ENCODE assay signal across 10 mouse cellular contexts in genomic region chr8:80857128-80857527, GRCm38 (mm10). TPM values are rescaled to one million over a fixed set of nuclear protein-coding genes. Genes with fewer than 3 reads are reported as not detected.
DNase-seq lines count a peak whose midpoint lies in the region; ATAC-seq and TF ChIP-seq lines count a peak whose summit lies in the region.
"Had no signal": no experiment of that assay in that cellular context is flagged by ENCODE, and none has a peak within 500 bp of the region (broad histone marks: within the 10 kb centered on the region; RNA-seq: fewer than 3 reads in every experiment).

No protein-coding gene starts in this region.

- no peak for TF ChIP-seq CTCF in lung, embryonic 14.5 days (IDR thresholded peaks at IDR 0.05; ENCODE audit: low read depth)

- H3K27ac ChIP-seq in embryonic facial prominence, embryonic 14.5 days (replicated peaks; ENCODE audit: low read depth, low read length), result peak overlapping the region; percentile 52
- no peak overlapping the region for H3K27ac ChIP-seq in embryonic facial prominence, embryonic 10.5 days (replicated peaks)
- H3K27ac ChIP-seq in heart, embryonic 15.5 days, result peak overlapping the region; percentile 72
- no peak overlapping the region for H3K27ac ChIP-seq in heart, embryonic 11.5 days (ENCODE audit: low read depth, low read length)
- H3K27ac ChIP-seq in lung, embryonic 14.5 days (ENCODE audit: low read depth), result peak overlapping the region; percentile 48; the same call in 1 of the 2 replicates
- H3K27ac ChIP-seq in limb, embryonic 15.5 days, result peak overlapping the region; percentile 22; the same call in 1 of the 2 replicates
- H3K27ac ChIP-seq: midbrain, embryonic 10.5 days had no signal

- no peak overlapping the region for H3K4me3 ChIP-seq in embryonic facial prominence, embryonic 14.5 days (ENCODE audit: low read depth, low read length)
- H3K4me3 ChIP-seq in embryonic facial prominence, embryonic 10.5 days, result no peak overlapping the region
- no peak overlapping the region for H3K4me3 ChIP-seq in heart, embryonic 15.5 days
- no peak overlapping the region for H3K4me3 ChIP-seq in heart, embryonic 11.5 days (ENCODE audit: low read depth, low read length)
- H3K4me3 ChIP-seq in lung, embryonic 14.5 days (ENCODE audit: low read depth, low read length), result no peak overlapping the region
- H3K4me3 ChIP-seq in limb, embryonic 15.5 days, result no peak overlapping the region
- H3K4me3 ChIP-seq: midbrain, embryonic 10.5 days had no signal

- H3K36me3 ChIP-seq in embryonic facial prominence, embryonic 14.5 days (ENCODE audit: control insufficient read depth, insufficient read depth, low read length), result no peaks in the 10 kb centered on the region
- H3K36me3 ChIP-seq in embryonic facial prominence, embryonic 10.5 days (replicated peaks), result peaks cover 18% of the 10 kb centered on the region
- no peaks in the 10 kb centered on the region for H3K36me3 ChIP-seq in heart, embryonic 15.5 days
- peaks cover 3% of the 10 kb centered on the region; the same call in 1 of the 2 replicates for H3K36me3 ChIP-seq in heart, embryonic 11.5 days (ENCODE audit: control insufficient read depth, insufficient read depth, low read length)
- H3K36me3 ChIP-seq in lung, embryonic 14.5 days (ENCODE audit: insufficient read depth), result 0 out of 2 replicates have a peak, but pooled peaks cover 3% of the 10 kb centered on the region
- no peaks in the 10 kb centered on the region; the same call in 1 of the 2 replicates for H3K36me3 ChIP-seq in limb, embryonic 15.5 days
- H3K36me3 ChIP-seq: midbrain, embryonic 10.5 days had no signal

- ATAC-seq in embryonic facial prominence, embryonic 14.5 days (ENCODE audit: low read depth), result no peak
- no peak for ATAC-seq in heart, embryonic 15.5 days (replicated peaks; ENCODE audit: insufficient number of reproducible peaks, insufficient read depth, low FRiP score, low read depth)
- no peak for ATAC-seq in heart, embryonic 11.5 days (replicated peaks; ENCODE audit: insufficient number of reproducible peaks, low FRiP score, low TSS enrichment)
- ATAC-seq in lung, embryonic 14.5 days (ENCODE audit: insufficient read depth), result no peak
- no peak for ATAC-seq in limb, embryonic 15.5 days (ENCODE audit: insufficient number of reproducible peaks, low FRiP score, low TSS enrichment, low read depth)

- 39% methylated on average over 3 of the region's 3 CpGs for WGBS in embryonic facial prominence, embryonic 14.5 days
- 74% methylated on average over 3 of the region's 3 CpGs for WGBS in embryonic facial prominence, embryonic 10.5 days
- WGBS in heart, embryonic 15.5 days, result 28% methylated on average over 3 of the region's 3 CpGs
- 62% methylated on average over 3 of the region's 3 CpGs for WGBS in heart, embryonic 11.5 days (ENCODE audit: insufficient replicate concordance)
- 42% methylated on average over 3 of the region's 3 CpGs for WGBS in lung, embryonic 14.5 days
- WGBS in limb, embryonic 15.5 days, result 39% methylated on average over 3 of the region's 3 CpGs

- H3K4me1 ChIP-seq in embryonic facial prominence, embryonic 14.5 days (ENCODE audit: control insufficient read depth, insufficient read depth, low read length), result peaks cover 14% of the 10 kb centered on the region
- H3K4me1 ChIP-seq in embryonic facial prominence, embryonic 10.5 days, result peaks cover 19% of the 10 kb centered on the region
- H3K4me1 ChIP-seq in heart, embryonic 15.5 days (replicated peaks), result peaks cover 56% of the 10 kb centered on the region
- H3K4me1 ChIP-seq in heart, embryonic 11.5 days (ENCODE audit: control insufficient read depth, insufficient read depth, low read length), result peaks cover 42% of the 10 kb centered on the region
- peaks cover 2% of the 10 kb centered on the region; the same call in 1 of the 2 replicates for H3K4me1 ChIP-seq in lung, embryonic 14.5 days (ENCODE audit: insufficient read depth)
- peaks cover 47% of the 10 kb centered on the region for H3K4me1 ChIP-seq in limb, embryonic 15.5 days
- H3K4me1 ChIP-seq: midbrain, embryonic 10.5 days had no signal

- H3K9me3 ChIP-seq in embryonic facial prominence, embryonic 14.5 days (ENCODE audit: control insufficient read depth, low read length), result no peaks in the 10 kb centered on the region
- H3K9me3 ChIP-seq in embryonic facial prominence, embryonic 10.5 days, result no peaks in the 10 kb centered on the region
- H3K9me3 ChIP-seq in heart, embryonic 15.5 days (replicated peaks), result no peaks in the 10 kb centered on the region
- H3K9me3 ChIP-seq in heart, embryonic 11.5 days (replicated peaks; ENCODE audit: control insufficient read depth, low read length), result no peaks in the 10 kb centered on the region
- H3K9me3 ChIP-seq in lung, embryonic 14.5 days (ENCODE audit: low read depth, low read length), result no peaks in the 10 kb centered on the region
- no peaks in the 10 kb centered on the region for H3K9me3 ChIP-seq in limb, embryonic 15.5 days
- H3K9me3 ChIP-seq: midbrain, embryonic 10.5 days had no signal

- no peaks in the 10 kb centered on the region for H3K27me3 ChIP-seq in embryonic facial prominence, embryonic 14.5 days (replicated peaks; ENCODE audit: control insufficient read depth, insufficient read depth, low read length)
- H3K27me3 ChIP-seq in embryonic facial prominence, embryonic 10.5 days (replicated peaks; ENCODE audit: low read depth, poor library complexity, severe bottlenecking), result no peaks in the 10 kb centered on the region
- H3K27me3 ChIP-seq in heart, embryonic 15.5 days, result no peaks in the 10 kb centered on the region
- H3K27me3 ChIP-seq in heart, embryonic 11.5 days (ENCODE audit: control insufficient read depth, insufficient read depth, low read length), result no peaks in the 10 kb centered on the region
- no peaks in the 10 kb centered on the region for H3K27me3 ChIP-seq in lung, embryonic 14.5 days (ENCODE audit: insufficient read depth, low read length)
- no peaks in the 10 kb centered on the region for H3K27me3 ChIP-seq in limb, embryonic 15.5 days

- H3K4me2 ChIP-seq in embryonic facial prominence, embryonic 14.5 days (ENCODE audit: low read depth, low read length), result no peak overlapping the region
- H3K4me2 ChIP-seq in heart, embryonic 15.5 days, result peak overlapping the region; percentile 27
- no peak overlapping the region for H3K4me2 ChIP-seq in heart, embryonic 11.5 days
- H3K4me2 ChIP-seq in lung, embryonic 14.5 days, result no peak overlapping the region
- no peak overlapping the region for H3K4me2 ChIP-seq in limb, embryonic 15.5 days

- H3K9ac ChIP-seq in embryonic facial prominence, embryonic 14.5 days (ENCODE audit: low read depth, low read length), result no peak overlapping the region
- H3K9ac ChIP-seq in heart, embryonic 15.5 days, result no peak overlapping the region
- H3K9ac ChIP-seq in heart, embryonic 11.5 days (ENCODE audit: low read depth, low read length), result no peak overlapping the region
- no peak overlapping the region for H3K9ac ChIP-seq in lung, embryonic 14.5 days
- H3K9ac ChIP-seq in limb, embryonic 15.5 days, result no peak overlapping the region

- DNase-seq in embryonic facial prominence, embryonic 14.5 days (ENCODE audit: low spot score), result peak; percentile 53
- DNase-seq in embryonic facial prominence, embryonic 10.5 days (ENCODE audit: low spot score), result no peak
- no peak for DNase-seq in lung, embryonic 14.5 days
- no peak for DNase-seq in lung, postnatal 10 days
- no peak for DNase-seq in ovary, postnatal 14 days (ENCODE audit: low spot score)
- DNase-seq: thymus, postnatal 14 days had no signal

RNA-seq across cellular contexts. Expression of gene Gab1, which starts 23.2 kb away (rescaled TPM):
- 30.3 and 34.8 TPM in 2 replicates for polyA plus RNA-seq in embryonic facial prominence, embryonic 14.5 days (2014; fragmentation: Nextera tagmentation; extraction: Ambion mirVana)
- polyA plus RNA-seq in embryonic facial prominence, embryonic 10.5 days (2016; fragmentation: Nextera tagmentation; extraction: Ambion mirVana), result 14.5 and 15.0 TPM in 2 replicates
- polyA plus RNA-seq in heart, embryonic 15.5 days (2015; fragmentation: Nextera tagmentation; extraction: Ambion mirVana), result 28.4 and 30.6 TPM in 2 replicates
- 35.0 and 41.4 TPM in 2 replicates for polyA plus RNA-seq in heart, embryonic 11.5 days (2014; fragmentation: Nextera tagmentation; extraction: Ambion mirVana)
- polyA plus RNA-seq in lung, embryonic 14.5 days (2014; fragmentation: Nextera tagmentation; extraction: Ambion mirVana), result 36.2 and 37.8 TPM in 2 replicates
- 24.9 and 25.6 TPM in 2 replicates for polyA plus RNA-seq in limb, embryonic 15.5 days (2015; fragmentation: Nextera tagmentation; extraction: Ambion mirVana)

Comparison
In these comparisons a context has a peak if more than half of its experiments do, and no peak if none do; other contexts are left out.
1. H3K27ac ChIP-seq: peak in embryonic facial prominence, embryonic 14.5 days (single experiment), heart, embryonic 15.5 days (single experiment), lung, embryonic 14.5 days (single experiment) and limb, embryonic 15.5 days (single experiment); none in embryonic facial prominence, embryonic 10.5 days (single experiment) and heart, embryonic 11.5 days (single experiment).